Mouse (Mus musculus) frontal cortex, postnatal 14 days (tissue): ENCODE data around the gene Psmd3.
A peak's percentile ranks its signal among the peaks of the same experiment; 100 is the strongest.
"Not testable (repeated sequence)": the region's sequence is repeated elsewhere in the genome, so short reads cannot be mapped to it uniquely, and the experiment has no call there.

Experiments used
- DNase-seq, 2 experiments: peaks; one replicate each; pipeline ENCODE4 v3.0.0; 2022; ENCODE audit warnings: low spot score in 2 of 2

Psmd3 gene

GRCm38 (mm10) chr11:98688009-98688408 is 5.7 kb downstream of the Psmd3 start:
- DNase-seq = no peak

GRCm38 (mm10) chr11:98693201-98693600 is 10.8 kb downstream of the Psmd3 start:
- DNase-seq = no peak

- no peak for DNase-seq
Measured at GRCm38 (mm10) chr11:98693746-98694145, 11.4 kb downstream of the Psmd3 start.

- DNase-seq = no peak
Measured at GRCm38 (mm10) chr11:98694301-98694700, 11.9 kb downstream of the Psmd3 start.

DNA sequence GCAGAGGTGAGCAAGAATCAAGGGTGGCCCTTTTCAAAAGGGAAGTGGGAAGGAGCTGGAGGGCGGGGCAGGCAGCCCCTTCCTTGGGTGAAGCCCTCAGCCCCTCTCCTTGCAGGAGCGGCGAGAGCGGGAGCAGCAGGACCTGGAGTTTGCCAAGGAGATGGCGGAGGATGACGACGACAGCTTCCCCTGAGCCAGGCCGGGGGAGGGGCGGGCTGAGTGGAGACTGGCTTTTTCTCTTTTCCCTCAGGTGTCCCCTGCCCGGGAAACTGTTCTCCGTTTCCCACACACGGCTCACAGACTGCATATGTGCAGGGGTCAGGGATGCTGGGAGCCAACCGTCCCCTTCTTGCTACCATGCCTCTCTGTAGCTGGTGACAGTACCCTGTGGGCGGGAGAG is 13.1 kb downstream of the Psmd3 start:
- DNase-seq = no peak

DNA sequence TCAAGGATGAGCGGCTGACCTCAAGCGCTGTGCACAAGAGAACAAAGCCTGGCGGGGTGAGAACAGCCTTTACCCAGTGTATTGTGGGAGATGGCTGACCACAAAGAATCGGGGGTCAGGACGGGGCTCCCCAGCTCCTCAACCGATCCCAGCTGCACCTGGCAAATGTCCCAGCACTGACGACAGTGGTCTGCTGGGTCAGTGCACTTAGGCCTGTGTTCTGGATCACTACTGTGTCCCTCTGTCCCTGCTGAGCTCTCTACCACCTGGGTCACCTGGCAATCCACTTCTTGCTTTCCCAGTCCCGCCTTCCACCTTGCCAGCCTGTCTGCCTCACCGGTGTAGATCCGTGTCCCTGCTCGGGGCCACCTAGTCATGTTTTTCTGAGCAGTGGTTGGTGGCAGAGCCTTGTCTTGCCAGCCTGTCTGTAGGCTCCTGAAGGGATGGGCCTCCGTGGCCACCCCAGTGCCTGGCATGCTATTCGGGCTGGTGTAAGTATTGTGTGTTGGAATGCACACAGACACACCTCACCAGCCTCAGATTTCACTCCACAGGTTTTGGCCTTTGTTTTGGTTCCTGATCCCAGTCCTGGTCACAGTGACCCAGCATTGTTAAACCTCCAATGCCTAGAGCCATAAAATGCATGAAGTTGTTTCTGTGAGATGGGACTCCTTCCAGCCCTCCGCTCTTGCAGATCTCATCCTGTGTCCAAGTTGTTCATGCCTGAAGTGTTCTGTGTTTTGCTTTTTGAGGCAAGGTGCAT is 14.3 kb downstream of the Psmd3 start:
- no peak for DNase-seq

- no peak for DNase-seq
Measured at GRCm38 (mm10) chr11:98697225-98697624, 14.9 kb downstream of the Psmd3 start.

GRCm38 (mm10) chr11:98698849-98699640 is 16.7 kb downstream of the Psmd3 start:
- no peak for DNase-seq

DNA sequence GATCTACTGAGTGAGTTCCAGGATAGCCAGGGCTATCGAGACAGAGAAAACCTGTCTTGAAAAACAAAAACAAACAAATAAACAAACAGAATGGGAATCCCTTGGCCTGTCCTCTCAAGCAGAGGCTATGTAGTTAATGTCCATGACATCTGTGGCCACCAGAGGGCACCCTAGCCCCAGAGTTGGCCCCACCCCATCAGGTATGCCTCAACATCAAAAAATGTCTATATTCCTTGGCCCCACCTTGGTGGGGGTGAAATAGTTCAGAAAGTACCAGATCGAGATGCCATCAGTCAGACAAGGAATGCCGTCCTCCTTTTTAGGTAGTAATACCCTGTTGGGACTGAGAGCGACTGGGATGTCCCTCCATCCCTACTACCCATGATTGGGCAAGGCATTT is 17.6 kb downstream of the Psmd3 start:
- DNase-seq = peak; percentile 40 to 74

GRCm38 (mm10) chr11:98701213-98701670 is 18.9 kb downstream of the Psmd3 start, which contains the start of gene Csf3:
TSS of gene Csf3 (plus strand) at chr11:98701263.
- peak in 1 of 2 experiments; percentile 3 for DNase-seq

DNA sequence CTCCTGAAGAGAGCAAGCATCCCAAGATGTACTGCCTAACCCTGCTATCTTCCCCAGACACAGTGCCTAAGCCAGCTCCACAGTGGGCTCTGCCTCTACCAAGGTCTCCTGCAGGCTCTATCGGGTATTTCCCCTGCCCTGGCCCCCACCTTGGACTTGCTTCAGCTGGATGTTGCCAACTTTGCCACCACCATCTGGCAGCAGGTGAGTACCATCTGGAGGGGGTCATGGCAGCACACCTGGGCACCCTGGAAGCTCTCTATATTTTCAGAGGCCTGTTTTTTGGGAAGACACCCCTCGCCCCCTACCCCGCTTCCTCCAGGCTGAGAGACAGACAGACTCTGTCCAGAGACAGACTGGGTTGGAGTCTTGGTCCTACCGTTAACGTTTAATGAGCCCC is 20.0 kb downstream of the Psmd3 start:
- no peak for DNase-seq

- DNase-seq = no peak
Measured at GRCm38 (mm10) chr11:98705021-98705420, 22.7 kb downstream of the Psmd3 start.

GRCm38 (mm10) chr11:98707401-98708281 is 25.3 kb downstream of the Psmd3 start:
- DNase-seq = no peak

DNA sequence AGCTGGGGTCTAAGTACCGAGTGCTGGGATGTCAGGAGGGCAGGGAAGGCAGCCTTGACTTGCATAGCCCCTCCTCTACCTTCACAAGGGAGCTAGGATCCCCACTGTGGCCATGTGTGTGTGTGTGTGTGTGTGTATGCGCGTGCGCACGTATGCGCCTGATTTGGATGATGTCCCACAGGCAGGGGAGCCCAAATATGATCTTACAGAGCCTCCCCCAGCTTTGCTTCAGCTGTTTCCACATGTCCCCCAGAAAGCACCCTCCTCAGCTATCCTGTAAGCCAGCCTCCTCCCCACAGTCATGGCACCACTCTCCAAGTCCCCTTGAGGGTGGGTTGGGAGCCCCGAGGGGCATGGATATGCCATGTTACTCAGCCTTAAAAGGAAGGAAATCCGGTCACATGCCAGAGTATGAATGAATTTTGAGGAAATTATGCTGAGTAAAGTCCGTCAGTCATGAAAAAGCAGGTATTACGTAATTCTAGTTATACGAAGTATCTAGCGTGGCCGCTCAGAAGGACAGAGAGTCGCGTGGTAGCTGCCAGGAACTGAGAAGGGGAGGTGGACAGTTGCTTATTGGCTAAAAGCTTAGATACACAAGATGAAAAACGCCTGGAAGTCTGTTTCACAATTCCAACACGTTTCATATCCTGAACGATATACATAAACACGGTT is 26.1 kb downstream of the Psmd3 start:
- no peak for DNase-seq

- DNase-seq = no peak
Measured at GRCm38 (mm10) chr11:98709001-98709741, 26.8 kb downstream of the Psmd3 start.

- peak in 1 of 2 experiments; percentile 71 for DNase-seq
Measured at GRCm38 (mm10) chr11:98710416-98711045, 28.2 kb downstream of the Psmd3 start.

- DNase-seq = no peak
Measured at GRCm38 (mm10) chr11:98711046-98711434, 28.7 kb downstream of the Psmd3 start.

DNA sequence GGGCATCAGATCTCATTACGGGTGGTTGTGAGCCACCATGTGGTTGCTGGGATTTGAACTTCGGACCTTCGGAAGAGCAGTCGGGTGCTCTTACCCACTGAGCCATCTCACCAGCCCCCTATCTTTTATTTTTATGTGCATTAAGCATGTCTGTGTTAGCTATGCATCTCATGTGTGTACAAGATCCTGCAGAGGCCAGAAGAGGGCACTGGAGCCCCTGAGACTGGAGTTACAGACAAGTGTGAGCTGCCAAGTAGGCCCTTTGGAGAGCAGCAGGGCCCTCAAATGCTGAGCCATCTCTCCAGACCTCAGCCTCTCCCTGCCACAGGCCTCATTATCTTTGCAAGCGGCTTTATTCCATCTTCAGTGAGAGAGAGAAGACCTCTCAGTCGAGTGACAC is 29.7 kb downstream of the Psmd3 start:
- not testable (repeated sequence) for DNase-seq

- DNase-seq = no peak
Measured at GRCm38 (mm10) chr11:98713703-98714102, 31.3 kb downstream of the Psmd3 start.

GRCm38 (mm10) chr11:98715946-98716345 is 33.6 kb downstream of the Psmd3 start:
- no peak for DNase-seq
